ENCODE assay signal across 15 mouse cellular contexts in genomic region chr17:24891321-24891720, GRCm38 (mm10). TPM values are rescaled to one million over a fixed set of nuclear protein-coding genes. Genes with fewer than 3 reads are reported as not detected.
DNase-seq lines count a peak whose midpoint lies in the region; ATAC-seq and TF ChIP-seq lines count a peak whose summit lies in the region.
"Had no signal": no experiment of that assay in that cellular context is flagged by ENCODE, and none has a peak within 500 bp of the region (broad histone marks: within the 10 kb centered on the region; RNA-seq: fewer than 3 reads in every experiment).

No protein-coding gene starts in this region.

- 0 out of 2 replicates have a peak overlapping the region, but pooled peaks have one; percentile 2 for H3K27ac ChIP-seq in gastrocnemius, adult 2 months
- peak overlapping the region; percentile 48; the same call in 1 of the 2 replicates for H3K27ac ChIP-seq in liver, embryonic 13.5 days
- H3K27ac ChIP-seq in liver, embryonic 11.5 days (ENCODE audit: low read depth, low read length): no peak overlapping the region
- H3K27ac ChIP-seq in midbrain, embryonic 15.5 days: no peak overlapping the region
- H3K27ac ChIP-seq: embryonic facial prominence, embryonic 15.5 days; heart, adult 2 months; hindbrain, embryonic 14.5 days; limb, embryonic 12.5 days had no signal

- peaks cover 62% of the 10 kb centered on the region for H3K4me1 ChIP-seq in liver, embryonic 13.5 days (replicated peaks)
- peaks cover 23% of the 10 kb centered on the region for H3K4me1 ChIP-seq in liver, embryonic 11.5 days (replicated peaks; ENCODE audit: control insufficient read depth, insufficient read depth, low read length)
- H3K4me1 ChIP-seq in midbrain, embryonic 15.5 days: peaks cover 47% of the 10 kb centered on the region

- TF ChIP-seq CTCF in gastrocnemius, adult 2 months (IDR thresholded peaks at IDR 0.05): no peak

- H3K9ac ChIP-seq in liver, embryonic 13.5 days: no peak overlapping the region
- H3K9ac ChIP-seq in liver, embryonic 11.5 days (ENCODE audit: low read depth, low read length): no peak overlapping the region
- no peak overlapping the region for H3K9ac ChIP-seq in midbrain, embryonic 15.5 days
- H3K9ac ChIP-seq: embryonic facial prominence, embryonic 15.5 days; hindbrain, embryonic 14.5 days; limb, embryonic 12.5 days; lung, embryonic 14.5 days had no signal

- no peak for ATAC-seq in liver, embryonic 13.5 days (ENCODE audit: low read depth)
- ATAC-seq in liver, embryonic 11.5 days (replicated peaks; ENCODE audit: low FRiP score): no peak
- ATAC-seq in midbrain, embryonic 15.5 days (replicated peaks): no peak
- ATAC-seq: forebrain, embryonic 14.5 days had no signal

- peaks cover 57% of the 10 kb centered on the region for H3K36me3 ChIP-seq in liver, embryonic 13.5 days
- peaks cover 32% of the 10 kb centered on the region for H3K36me3 ChIP-seq in liver, embryonic 11.5 days (ENCODE audit: control insufficient read depth, insufficient read depth, low read length)
- peaks cover 24% of the 10 kb centered on the region for H3K36me3 ChIP-seq in midbrain, embryonic 15.5 days (replicated peaks)

- no peak for DNase-seq in gastrocnemius, adult 2 months
- no peak for DNase-seq in gastrocnemius, postnatal 25 days
- no peak for DNase-seq in liver, embryonic 13.5 days
- DNase-seq in liver, embryonic 11.5 days (ENCODE audit: low spot score): no peak
- peak; percentile 68 to 73 for DNase-seq in cerebellum, adult 18-20 months
- DNase-seq in ovary, postnatal 14 days (ENCODE audit: low spot score): no peak
- DNase-seq: heart, adult 2 months; kidney, adult 9 months; lung, embryonic 14.5 days; midbrain, embryonic 14.5 days had no signal

- WGBS in liver, embryonic 13.5 days (ENCODE audit: insufficient replicate concordance): 87% methylated on average over 13 of the region's 13 CpGs
- 84% methylated on average over 13 of the region's 13 CpGs for WGBS in liver, embryonic 11.5 days
- 88% methylated on average over 13 of the region's 13 CpGs for WGBS in midbrain, embryonic 15.5 days

- no peaks in the 10 kb centered on the region for H3K27me3 ChIP-seq in liver, embryonic 13.5 days
- no peaks in the 10 kb centered on the region for H3K27me3 ChIP-seq in liver, embryonic 11.5 days (replicated peaks; ENCODE audit: control insufficient read depth, insufficient read depth, low read length)
- H3K27me3 ChIP-seq in midbrain, embryonic 15.5 days (replicated peaks): no peaks in the 10 kb centered on the region
- H3K27me3 ChIP-seq: embryonic facial prominence, embryonic 15.5 days; limb, embryonic 12.5 days had no signal

- no peak overlapping the region for H3K4me3 ChIP-seq in gastrocnemius, adult 2 months
- no peak overlapping the region for H3K4me3 ChIP-seq in liver, embryonic 13.5 days (replicated peaks)
- no peak overlapping the region for H3K4me3 ChIP-seq in liver, embryonic 11.5 days (ENCODE audit: low read depth, low read length)
- no peak overlapping the region for H3K4me3 ChIP-seq in midbrain, embryonic 15.5 days
- H3K4me3 ChIP-seq: embryonic facial prominence, embryonic 15.5 days; heart, adult 2 months; limb, embryonic 12.5 days had no signal

- H3K4me2 ChIP-seq in liver, embryonic 13.5 days: no peak overlapping the region
- no peak overlapping the region for H3K4me2 ChIP-seq in liver, embryonic 11.5 days
- no peak overlapping the region for H3K4me2 ChIP-seq in midbrain, embryonic 15.5 days
- H3K4me2 ChIP-seq: embryonic facial prominence, embryonic 15.5 days; hindbrain, embryonic 14.5 days; limb, embryonic 12.5 days; lung, embryonic 14.5 days had no signal

- no peaks in the 10 kb centered on the region for H3K9me3 ChIP-seq in liver, embryonic 13.5 days (replicated peaks)
- H3K9me3 ChIP-seq in liver, embryonic 11.5 days (ENCODE audit: control insufficient read depth, low read length): no peaks in the 10 kb centered on the region
- no peaks in the 10 kb centered on the region for H3K9me3 ChIP-seq in midbrain, embryonic 15.5 days
- H3K9me3 ChIP-seq: embryonic facial prominence, embryonic 15.5 days; limb, embryonic 12.5 days had no signal

- intact Hi-C loops in gastrocnemius, adult 2 months (cut with DNase I): no loop called here

RNA-seq across cellular contexts. Expression of gene Eme2, which starts 3.6 kb away (rescaled TPM):
- total RNA-seq in gastrocnemius, adult 2 months (2021): 10 to 100 TPM in 1 of 2 experiments, 1 to 10 TPM in 1; 9.3 to 10.9 TPM
- 10 to 100 TPM in 1 of 2 experiments, 1 to 10 TPM in 1; 8.8 to 10.4 TPM for total RNA-seq in gastrocnemius, postnatal 25 days (2021)
- 13.8 and 14.6 TPM in 2 replicates for polyA plus RNA-seq in liver, embryonic 13.5 days (2015; fragmentation: Nextera tagmentation; extraction: Ambion mirVana)
- polyA plus RNA-seq in liver, embryonic 11.5 days (2014; fragmentation: Nextera tagmentation; extraction: Ambion mirVana): 21.9 and 23.4 TPM in 2 replicates
- 31.5 and 33.4 TPM in 2 replicates for polyA plus RNA-seq in midbrain, embryonic 15.5 days (2015; fragmentation: Nextera tagmentation; extraction: Ambion mirVana)

RNA-seq across cellular contexts. Expression of gene Mrps34, which starts 3.6 kb away (rescaled TPM):
- total RNA-seq in gastrocnemius, adult 2 months (2021): 10 to 100 TPM; 75.8 to 95.7 TPM
- total RNA-seq in gastrocnemius, postnatal 25 days (2021): 100 to 1,000 TPM in 1 of 2 experiments, 10 to 100 TPM in 1; 85.9 to 105 TPM
- 84.2 TPM in 2 replicates for polyA plus RNA-seq in liver, embryonic 13.5 days (2015; fragmentation: Nextera tagmentation; extraction: Ambion mirVana)
- 123 and 129 TPM in 2 replicates for polyA plus RNA-seq in liver, embryonic 11.5 days (2014; fragmentation: Nextera tagmentation; extraction: Ambion mirVana)
- polyA plus RNA-seq in midbrain, embryonic 15.5 days (2015; fragmentation: Nextera tagmentation; extraction: Ambion mirVana): 73.1 and 78.9 TPM in 2 replicates

RNA-seq across cellular contexts. Expression of gene Spsb3, which starts 4.9 kb away (rescaled TPM):
- total RNA-seq in gastrocnemius, adult 2 months (2021): 10 to 100 TPM; 30.4 to 37.7 TPM
- 10 to 100 TPM; 27.8 to 31.5 TPM for total RNA-seq in gastrocnemius, postnatal 25 days (2021)
- polyA plus RNA-seq in liver, embryonic 13.5 days (2015; fragmentation: Nextera tagmentation; extraction: Ambion mirVana): 37.9 and 38.4 TPM in 2 replicates
- 35.0 and 40.9 TPM in 2 replicates for polyA plus RNA-seq in liver, embryonic 11.5 days (2014; fragmentation: Nextera tagmentation; extraction: Ambion mirVana)
- 94.1 and 97.2 TPM in 2 replicates for polyA plus RNA-seq in midbrain, embryonic 15.5 days (2015; fragmentation: Nextera tagmentation; extraction: Ambion mirVana)

RNA-seq across cellular contexts. Expression of gene Nme3, which starts 5.0 kb away (rescaled TPM):
- total RNA-seq in gastrocnemius, adult 2 months (2021): 10 to 100 TPM; 10.2 to 13.1 TPM
- 1 to 10 TPM; 7.7 to 9.8 TPM for total RNA-seq in gastrocnemius, postnatal 25 days (2021)
- polyA plus RNA-seq in liver, embryonic 13.5 days (2015; fragmentation: Nextera tagmentation; extraction: Ambion mirVana): 65.6 and 66.8 TPM in 2 replicates
- 70.5 and 76.3 TPM in 2 replicates for polyA plus RNA-seq in liver, embryonic 11.5 days (2014; fragmentation: Nextera tagmentation; extraction: Ambion mirVana)
- 79.7 and 82.3 TPM in 2 replicates for polyA plus RNA-seq in midbrain, embryonic 15.5 days (2015; fragmentation: Nextera tagmentation; extraction: Ambion mirVana)

RNA-seq across cellular contexts. Expression of gene Nubp2, which starts 5.2 kb away (rescaled TPM):
- 10 to 100 TPM; 10.5 to 11.3 TPM for total RNA-seq in gastrocnemius, adult 2 months (2021)
- total RNA-seq in gastrocnemius, postnatal 25 days (2021): 10 to 100 TPM; 10.2 to 13.1 TPM
- 89.3 and 93.2 TPM in 2 replicates for polyA plus RNA-seq in liver, embryonic 13.5 days (2015; fragmentation: Nextera tagmentation; extraction: Ambion mirVana)
- polyA plus RNA-seq in liver, embryonic 11.5 days (2014; fragmentation: Nextera tagmentation; extraction: Ambion mirVana): 123 and 135 TPM in 2 replicates
- 61.2 and 65.7 TPM in 2 replicates for polyA plus RNA-seq in midbrain, embryonic 15.5 days (2015; fragmentation: Nextera tagmentation; extraction: Ambion mirVana)

Comparison
In these comparisons a context has a peak if more than half of its experiments do, and no peak if none do; other contexts are left out.
1. H3K27ac ChIP-seq: peak in gastrocnemius, adult 2 months (single experiment) and liver, embryonic 13.5 days (single experiment); none in liver, embryonic 11.5 days (single experiment) and midbrain, embryonic 15.5 days (single experiment).
2. DNase-seq: peak in cerebellum, adult 18-20 months (2 of 2); none in gastrocnemius, adult 2 months (single experiment), gastrocnemius, postnatal 25 days (single experiment), liver, embryonic 13.5 days (single experiment), liver, embryonic 11.5 days (single experiment) and ovary, postnatal 14 days (single experiment).